Mouse (Mus musculus) testis, adult 2 months (tissue): ENCODE measurements at regions not wholly inside any gene's neighbourhood (a gene's known extent, or its start where the extent isn't known, plus 50 kb on each side); places are given as distances from the start of the nearest gene placed in this dataset.

ENCODE experiments used
- CTCF ChIP-seq: fragments of 200-500 bp; IDR thresholded peaks from 2 replicates; pipeline ENCODE4 v1.5.1; 2012; ENCODE audit warnings: low read depth, mild to moderate bottlenecking, inconsistent platforms, low read length, moderate library complexity; ENCODE audit not compliant: control insufficient read depth, insufficient read depth, insufficient replicate concordance
- POLR2A ChIP-seq: fragments of 200-500 bp; IDR thresholded peaks from 2 replicates; pipeline ENCODE4 v1.6.1; 2012; ENCODE audit warnings: low read depth, mild to moderate bottlenecking, inconsistent platforms, low read length, moderate library complexity; ENCODE audit not compliant: control insufficient read depth

- no peak for TF ChIP-seq CTCF
- no peak for TF ChIP-seq POLR2A
Observed at GRCm38 (mm10) chr4:35401783-35402182, 175.8 kb upstream of the C9orf72 start.
